31 mouse cellular contexts compared by ENCODE assay signal in genomic region chr6:43661822-43662221, GRCm38 (mm10). TPM values are rescaled to one million over a fixed set of nuclear protein-coding genes. Genes with fewer than 3 reads are reported as not detected.
A peak's percentile ranks its signal among the peaks of the same experiment; 100 is the strongest.
DNase-seq lines count a peak whose midpoint lies in the region; ATAC-seq and TF ChIP-seq lines count a peak whose summit lies in the region.
"Had no signal": no experiment of that assay in that cellular context is flagged by ENCODE, and none has a peak within 500 bp of the region (broad histone marks: within the 10 kb centered on the region; RNA-seq: fewer than 3 reads in every experiment).

No protein-coding gene starts in this region.

- no peak for TF ChIP-seq POLR2A in MEL (IDR thresholded peaks at IDR 0.05; ENCODE audit: control insufficient read depth in 1 of 2, insufficient read depth in 1 of 2, low read depth in 1 of 2, low read length in 2 of 2, poor library complexity in 1 of 2)

- H3K4me1 ChIP-seq in liver, embryonic 12.5 days: peaks cover 70% of the 10 kb centered on the region
- peaks cover 11 to 19% of the 10 kb centered on the region in 2 experiments; a peak in 3 of 4 replicates for H3K4me1 ChIP-seq in MEL (ENCODE audit: control insufficient read depth in 1 of 2, insufficient read depth in 2 of 2, low read length in 2 of 2)
- peaks cover 26 to 38% of the 10 kb centered on the region in 2 experiments for H3K4me1 ChIP-seq in liver, embryonic 14.5 days (replicated peaks; ENCODE audit: control insufficient read depth in 2 of 2, insufficient read depth in 2 of 2, low read length in 1 of 2)
- no peaks in the 10 kb centered on the region for H3K4me1 ChIP-seq in kidney, embryonic 14.5 days (ENCODE audit: control insufficient read depth, insufficient read depth, low read length)
- H3K4me1 ChIP-seq: embryonic facial prominence, embryonic 13.5 days had no signal

- 0 out of 2 replicates have a peak overlapping the region, but pooled peaks have one; percentile 10 for H3K27ac ChIP-seq in liver, embryonic 12.5 days
- no peak overlapping the region for H3K27ac ChIP-seq in MEL (ENCODE audit: control insufficient read depth, low read depth, low read length)
- no peak overlapping the region for H3K27ac ChIP-seq in liver, embryonic 14.5 days
- H3K27ac ChIP-seq in kidney, embryonic 14.5 days (ENCODE audit: low read depth, low read length): no peak overlapping the region
- H3K27ac ChIP-seq: embryonic facial prominence, embryonic 10.5 days; embryonic facial prominence, embryonic 13.5 days; forebrain, embryonic 12.5 days; forebrain, embryonic 15.5 days; heart, embryonic 15.5 days; hindbrain, embryonic 13.5 days; hindbrain, postnatal 0 days had no signal

- DNase-seq in liver: no peak
- no peak for DNase-seq in MEL (ENCODE audit: low read depth, low spot score)
- DNase-seq in liver, embryonic 14.5 days (ENCODE audit: low read depth in 3 of 3, low spot score in 3 of 3): peak in 1 of 3 experiments; percentile 38
- DNase-seq in adrenal gland, postnatal 10 days: no peak
- DNase-seq: adrenal gland, adult 8-10 months; adrenal gland, postnatal 36 days; B cell, adult 2 months; cerebellum, adult 11-12 months; cerebellum, adult 8-10 months; cerebellum, postnatal 10 days; cerebellum, postnatal 36 days; embryo, embryonic 11 days; gastrocnemius, postnatal 25 days; heart, adult 18-20 months; heart, postnatal 10 days; heart, postnatal 36 days had no signal

- no peaks in the 10 kb centered on the region for H3K27me3 ChIP-seq in liver, embryonic 12.5 days (replicated peaks)
- no peaks in the 10 kb centered on the region for H3K27me3 ChIP-seq in MEL (ENCODE audit: control insufficient read depth in 1 of 2, insufficient read depth in 2 of 2, low read length in 2 of 2)
- H3K27me3 ChIP-seq in liver, embryonic 14.5 days (ENCODE audit: control insufficient read depth, insufficient read depth, low read length): no peaks in the 10 kb centered on the region
- no peaks in the 10 kb centered on the region for H3K27me3 ChIP-seq in kidney, embryonic 14.5 days (ENCODE audit: control insufficient read depth, insufficient read depth, low read length)
- H3K27me3 ChIP-seq: CH12.LX; embryonic facial prominence, embryonic 13.5 days; forebrain, embryonic 12.5 days; forebrain, embryonic 15.5 days; heart, embryonic 12.5 days; heart, embryonic 15.5 days; hindbrain, embryonic 13.5 days had no signal

- H3K9ac ChIP-seq in liver, embryonic 12.5 days: no peak overlapping the region
- no peak overlapping the region for H3K9ac ChIP-seq in MEL (ENCODE audit: control insufficient read depth, low read depth, low read length, poor library complexity, severe bottlenecking)
- no peak overlapping the region for H3K9ac ChIP-seq in liver, embryonic 14.5 days (replicated peaks)
- no peak overlapping the region for H3K9ac ChIP-seq in kidney, embryonic 14.5 days (ENCODE audit: low read depth, low read length)
- H3K9ac ChIP-seq: embryonic facial prominence, embryonic 13.5 days; forebrain, embryonic 12.5 days; forebrain, embryonic 15.5 days; heart, embryonic 12.5 days; heart, embryonic 15.5 days; hindbrain, embryonic 13.5 days had no signal

- no peaks in the 10 kb centered on the region for H3K9me3 ChIP-seq in liver, embryonic 12.5 days (replicated peaks)
- no peaks in the 10 kb centered on the region for H3K9me3 ChIP-seq in MEL (replicated peaks; ENCODE audit: insufficient read depth, low read length)
- H3K9me3 ChIP-seq in liver, embryonic 14.5 days (ENCODE audit: control insufficient read depth, low read length): no peaks in the 10 kb centered on the region
- no peaks in the 10 kb centered on the region for H3K9me3 ChIP-seq in kidney, embryonic 14.5 days (ENCODE audit: control insufficient read depth, low read length)
- H3K9me3 ChIP-seq: embryonic facial prominence, embryonic 10.5 days; embryonic facial prominence, embryonic 13.5 days; forebrain, embryonic 12.5 days; forebrain, embryonic 15.5 days; heart, embryonic 12.5 days; heart, embryonic 15.5 days; hindbrain, embryonic 10.5 days; hindbrain, embryonic 13.5 days had no signal

- peaks cover 5% of the 10 kb centered on the region for H3K79me2 ChIP-seq in MEL (ENCODE audit: control insufficient read depth, insufficient read depth, low read length, poor library complexity)

- WGBS in liver, embryonic 12.5 days (ENCODE audit: insufficient replicate concordance): 62% methylated on average over 2 of the region's 2 CpGs
- 51% methylated on average over 2 of the region's 2 CpGs for WGBS in liver, embryonic 14.5 days (ENCODE audit: insufficient replicate concordance)
- WGBS in kidney, embryonic 14.5 days: 91% methylated on average over 2 of the region's 2 CpGs

- no peak for ATAC-seq in liver, embryonic 12.5 days
- ATAC-seq in liver, embryonic 14.5 days (ENCODE audit: insufficient read depth): no peak
- no peak for ATAC-seq in kidney, embryonic 14.5 days (ENCODE audit: low FRiP score, low TSS enrichment)
- ATAC-seq in megakaryocyte progenitor cell, adult 5-6 weeks (replicated peaks; ENCODE audit: poor library complexity): no peak
- ATAC-seq: activated CD4-positive, CD25-positive, alpha-beta regulatory T cell, adult 4 months; forebrain, embryonic 15.5 days; hindbrain, postnatal 0 days had no signal

- H3K36me3 ChIP-seq in liver, embryonic 12.5 days: peaks cover 7% of the 10 kb centered on the region
- H3K36me3 ChIP-seq in MEL (ENCODE audit: control insufficient read depth in 1 of 2, insufficient read depth in 2 of 2, low read length in 2 of 2): peaks cover 0 to 36% of the 10 kb centered on the region in 2 experiments; a peak in 2 of 4 replicates
- no peaks in the 10 kb centered on the region for H3K36me3 ChIP-seq in liver, embryonic 14.5 days (replicated peaks; ENCODE audit: control insufficient read depth, insufficient read depth, low read depth)
- no peaks in the 10 kb centered on the region; the same call in 1 of the 2 replicates for H3K36me3 ChIP-seq in kidney, embryonic 14.5 days (ENCODE audit: control insufficient read depth, insufficient read depth, low read length)
- H3K36me3 ChIP-seq: embryonic facial prominence, embryonic 10.5 days; embryonic facial prominence, embryonic 13.5 days; forebrain, embryonic 12.5 days; forebrain, embryonic 15.5 days; heart, embryonic 12.5 days; heart, embryonic 15.5 days; hindbrain, embryonic 10.5 days; hindbrain, embryonic 13.5 days had no signal

- H3K4me3 ChIP-seq in liver, embryonic 12.5 days: no peak overlapping the region
- H3K4me3 ChIP-seq in MEL (ENCODE audit: control insufficient read depth in 1 of 2, insufficient read depth in 1 of 2, low read depth in 2 of 2, low read length in 2 of 2): no peak overlapping the region
- H3K4me3 ChIP-seq in liver, embryonic 14.5 days (ENCODE audit: insufficient read depth in 1 of 2, low read depth in 2 of 2, low read length in 2 of 2): no peak overlapping the region
- H3K4me3 ChIP-seq in kidney, embryonic 14.5 days (ENCODE audit: low read length): no peak overlapping the region
- H3K4me3 ChIP-seq: embryonic facial prominence, embryonic 10.5 days; embryonic facial prominence, embryonic 13.5 days; erythroblast, embryonic 14.5 days; forebrain, embryonic 12.5 days; forebrain, embryonic 15.5 days; heart, embryonic 12.5 days; heart, embryonic 15.5 days; hindbrain, embryonic 10.5 days; hindbrain, embryonic 13.5 days had no signal

- peak; percentile 8 to 39; a peak in 1 of 4 replicates for TF ChIP-seq EP300 in MEL (IDR thresholded peaks at IDR 0.05; ENCODE audit: low read depth in 1 of 2, low read length in 2 of 2)
- TF ChIP-seq EP300 in liver, embryonic 14.5 days (IDR thresholded peaks at IDR 0.05; ENCODE audit: low read depth): peak; percentile 53

- no peak for TF ChIP-seq CTCF in MEL (IDR thresholded peaks at IDR 0.05 in 2 of 3, conservative IDR thresholded peaks at IDR 0.05 in 1 of 3; ENCODE audit: control insufficient read depth in 1 of 3, insufficient read depth in 1 of 3, low read depth in 2 of 3, low read length in 3 of 3, poor library complexity in 1 of 3, severe bottlenecking in 1 of 3)
- TF ChIP-seq CTCF in liver, embryonic 14.5 days (IDR thresholded peaks at IDR 0.05; ENCODE audit: low read depth): no peak

- TF ChIP-seq RAD21 in MEL (IDR thresholded peaks at IDR 0.05; ENCODE audit: low read depth, low read length): no peak

- no peak overlapping the region for H3K4me2 ChIP-seq in liver, embryonic 12.5 days
- H3K4me2 ChIP-seq in liver, embryonic 14.5 days (ENCODE audit: low read depth): no peak overlapping the region
- no peak overlapping the region for H3K4me2 ChIP-seq in kidney, embryonic 14.5 days (replicated peaks; ENCODE audit: low read depth, low read length)
- H3K4me2 ChIP-seq: embryonic facial prominence, embryonic 13.5 days; forebrain, embryonic 12.5 days; forebrain, embryonic 15.5 days; heart, embryonic 12.5 days; heart, embryonic 15.5 days; hindbrain, embryonic 13.5 days had no signal

TF ChIP-seq in MEL, 35 proteins besides CTCF, POLR2A, EP300 and RAD21:
- TF ChIP-seq MYC (IDR thresholded peaks at IDR 0.05; ENCODE audit: low read depth, low read length) (no peak), GABPA (IDR thresholded peaks at IDR 0.05; ENCODE audit: low read depth, low read length) (no peak), RCOR1 (IDR thresholded peaks at IDR 0.05; ENCODE audit: low read depth, low read length) (no peak), MXI1 (IDR thresholded peaks at IDR 0.05; ENCODE audit: low read depth, low read length) (no peak), HCFC1 (IDR thresholded peaks at IDR 0.05; ENCODE audit: low read depth, low read length) (no peak), GATA1 (IDR thresholded peaks at IDR 0.05; ENCODE audit: low read depth, low read length) (peak; percentile 33; the same call in 1 of the 2 replicates), TCF12 (IDR thresholded peaks at IDR 0.05; ENCODE audit: low read depth, low read length) (peak; percentile 55; the same call in 1 of the 2 replicates), JUND (IDR thresholded peaks at IDR 0.05; ENCODE audit: low read depth, low read length) (no peak)
TF ChIP-seq in MEL: peak in this region for 2.

RNA-seq across cellular contexts. Expression of gene Tpk1, which starts 4.3 kb away (rescaled TPM):
- 8.0 TPM in 2 replicates for polyA plus RNA-seq in liver, embryonic 12.5 days (2016; fragmentation: Nextera tagmentation; extraction: Ambion mirVana)
- total RNA-seq in MEL (2012; rRNA removed): 3.5 and 4.2 TPM in 2 replicates
- polyA plus RNA-seq in MEL (2012; ENCODE audit: insufficient read depth in 1 of 2, insufficient read length in 2 of 2, low read depth in 1 of 2, low replicate concordance in 2 of 2, missing spikeins in 1 of 2): 10 to 100 TPM in 1 of 2 experiments, not detected in 1; 12.6 TPM
- polyA plus RNA-seq in liver, embryonic 14.5 days (2012; rRNA removed): 2.7 and 3.9 TPM in 2 replicates
- polyA plus RNA-seq in liver, embryonic 14.5 days (2014; fragmentation: Nextera tagmentation; extraction: Ambion mirVana): 5.8 and 7.8 TPM in 2 replicates
- total RNA-seq in adrenal gland, postnatal 10 days (2021): 10 to 100 TPM in 1 of 2 experiments, 1 to 10 TPM in 1; 9.5 to 14.4 TPM
- 10.0 and 14.2 TPM in 2 replicates for polyA plus RNA-seq in kidney, embryonic 14.5 days (2014; fragmentation: Nextera tagmentation; extraction: Ambion mirVana)
- 9.3 and 10.8 TPM in 2 replicates for total RNA-seq in megakaryocyte progenitor cell, adult 5-6 weeks (2015)
- 3.6 and 5.2 TPM in 2 replicates for total RNA-seq in megakaryocyte progenitor cell, adult 5-6 weeks (2017)
